Mouse (Mus musculus): ENCODE data around the gene Nectin2.
"Not testable (repeated sequence)": the region's sequence is repeated elsewhere in the genome, so short reads cannot be mapped to it uniquely, and the experiment has no call there.

The Nectin2 gene

GRCm38 (mm10) chr7:19688101-19688500 lies 62.2 kb downstream of the Nectin2 start:
- no peak for DNase-seq (ENCODE audit: low spot score in 2 of 2)

- not testable (repeated sequence) for DNase-seq (ENCODE audit: low spot score in 2 of 2)
These were observed 63.2 kb downstream of the Nectin2 start for GRCm38 (mm10) chr7:19686927-19687583.

- DNase-seq (ENCODE audit: low spot score in 2 of 2), result no peak
These were observed 63.8 kb downstream of the Nectin2 start for GRCm38 (mm10) chr7:19686521-19686920.

- no peak for DNase-seq (ENCODE audit: low spot score in 2 of 2)
These were observed 64.9 kb downstream of the Nectin2 start for GRCm38 (mm10) chr7:19685374-19685773.

- no peak for DNase-seq (ENCODE audit: low spot score in 2 of 2)
These were observed 66.5 kb downstream of the Nectin2 start for GRCm38 (mm10) chr7:19683771-19684201.

GRCm38 (mm10) chr7:19682979-19683378 lies 67.3 kb downstream of the Nectin2 start:
- DNase-seq (ENCODE audit: low spot score in 2 of 2), result no peak

- DNase-seq (ENCODE audit: low spot score in 2 of 2), result no peak
These were observed 69.0 kb downstream of the Nectin2 start, which contains the start of the genes Gm44805 and Apoc4 for GRCm38 (mm10) chr7:19681202-19681694. TSS of gene Gm44805 (minus strand) at chr7:19681423. TSS of gene Apoc4 (minus strand) at chr7:19681479.

GRCm38 (mm10) chr7:19680702-19681101 lies 69.6 kb downstream of the Nectin2 start:
- DNase-seq (ENCODE audit: low spot score in 2 of 2), result no peak

GRCm38 (mm10) chr7:19678901-19679300 lies 71.4 kb downstream of the Nectin2 start:
- DNase-seq (ENCODE audit: low spot score in 2 of 2), result no peak

GRCm38 (mm10) chr7:19677872-19678271 lies 72.4 kb downstream of the Nectin2 start, which contains the start of gene Apoc2:
TSS of gene Apoc2 (minus strand) at chr7:19677941.
- DNase-seq (ENCODE audit: low spot score in 2 of 2), result no peak

GRCm38 (mm10) chr7:19676662-19677061 lies 73.6 kb downstream of the Nectin2 start:
- no peak for DNase-seq (ENCODE audit: low spot score in 2 of 2)

- no peak for DNase-seq (ENCODE audit: low spot score in 2 of 2)
These were observed 74.5 kb downstream of the Nectin2 start for GRCm38 (mm10) chr7:19675824-19676223.

- DNase-seq (ENCODE audit: low spot score in 2 of 2), result no peak
These were observed 77.1 kb downstream of the Nectin2 start for GRCm38 (mm10) chr7:19673083-19673699.

GRCm38 (mm10) chr7:19671511-19671910 lies 78.8 kb downstream of the Nectin2 start:
- no peak for DNase-seq (ENCODE audit: low spot score in 2 of 2)

- DNase-seq (ENCODE audit: low spot score in 2 of 2), result peak; percentile 89
These were observed 81.1 kb downstream of the Nectin2 start for GRCm38 (mm10) chr7:19668947-19669721.

- DNase-seq (ENCODE audit: low spot score in 2 of 2), result no peak
These were observed 82.8 kb downstream of the Nectin2 start for GRCm38 (mm10) chr7:19667434-19667833.

GRCm38 (mm10) chr7:19666750-19667149 lies 83.5 kb downstream of the Nectin2 start:
- DNase-seq (ENCODE audit: low spot score in 2 of 2), result no peak
